Mouse (Mus musculus): ENCODE data around the gene Gm826. TPM values are rescaled to one million over a fixed set of nuclear protein-coding genes. Genes with fewer than 3 reads are reported as not detected.

Gene Gm826
- 1 to 10 TPM in 1 of 2 experiments, under 1 TPM in 1; 0.45 to 1.2 TPM for total RNA-seq (2021)
- long read RNA-seq, experiment 1, partial matches to known transcripts, result 0 of 1 reads
- long read RNA-seq, experiment 1, other reads (novel, unspliced or antisense), result 1 of 1 reads
- long read RNA-seq, experiment 2, result 0 reads

DNA sequence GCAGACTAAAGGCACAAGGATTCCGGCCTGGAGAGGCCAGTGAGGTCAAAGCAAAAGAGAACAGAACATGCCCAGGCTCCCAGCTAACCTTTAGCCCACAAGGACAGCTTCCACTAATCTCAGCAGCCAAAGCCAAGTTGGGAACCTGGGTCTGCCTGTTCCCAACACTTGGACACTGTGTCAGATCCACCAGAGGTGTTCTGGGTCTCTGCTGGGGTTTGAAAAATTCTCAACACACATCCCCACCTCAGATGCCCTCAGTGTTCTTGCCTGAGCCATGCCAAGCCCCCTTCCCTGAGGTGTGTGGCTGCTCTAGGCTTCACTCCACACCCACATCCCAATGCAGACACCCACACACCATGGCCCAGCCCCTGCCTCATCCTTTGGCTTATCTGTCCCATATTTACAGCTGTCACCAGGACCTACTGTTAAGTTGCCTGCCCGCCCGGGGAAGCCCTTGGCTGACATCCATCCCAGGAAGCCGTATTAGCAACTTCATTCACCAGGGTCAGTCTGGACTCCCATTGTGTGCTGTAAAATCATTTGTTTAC is at the start of gene Gm826:
TSS of gene Gm826 (minus strand) at position 52 of the 551 bp plus-strand sequence.
- DNase-seq, result no peak

DNA sequence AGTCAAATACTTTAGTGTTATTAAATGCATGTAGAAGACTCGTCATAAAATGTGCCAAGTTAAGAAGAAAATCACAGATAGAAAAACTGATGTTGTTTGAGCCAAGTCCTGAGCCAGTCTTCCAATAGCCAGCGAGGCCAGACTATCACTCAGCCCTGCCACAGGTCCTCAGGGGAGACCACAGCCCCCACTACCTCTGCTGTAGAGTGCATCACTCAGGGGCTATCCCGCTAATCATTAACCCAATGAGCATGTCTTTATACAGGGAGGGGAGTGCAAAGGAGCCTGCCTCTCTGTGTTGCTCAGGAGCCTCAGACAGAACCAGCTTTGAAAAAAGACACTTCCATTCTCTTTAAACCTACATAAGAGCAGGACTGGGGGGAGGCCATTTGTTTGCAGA is 49.5 kb upstream of the Gm826 start:
- DNase-seq, result no peak

DNA sequence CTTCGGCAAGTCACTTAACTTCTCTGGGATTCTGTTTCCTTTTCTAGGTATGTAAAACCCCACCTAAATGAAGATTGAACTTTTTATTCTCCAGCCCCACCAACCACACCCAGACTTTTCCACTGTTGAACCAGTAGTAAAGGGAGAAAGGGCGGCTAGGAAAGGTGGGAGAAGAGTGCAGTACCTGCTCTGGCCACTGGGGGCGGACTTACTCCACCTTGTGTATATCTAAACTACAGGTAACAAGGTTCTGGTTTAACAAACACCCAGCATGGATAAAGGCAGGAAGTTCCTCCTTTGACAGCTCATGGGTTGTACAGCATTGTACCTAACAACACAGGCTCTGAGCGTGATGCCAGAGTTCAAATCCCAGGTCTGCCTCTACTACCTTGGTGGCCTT is 44.3 kb upstream of the Gm826 start:
- peak; percentile 58 for DNase-seq

DNA sequence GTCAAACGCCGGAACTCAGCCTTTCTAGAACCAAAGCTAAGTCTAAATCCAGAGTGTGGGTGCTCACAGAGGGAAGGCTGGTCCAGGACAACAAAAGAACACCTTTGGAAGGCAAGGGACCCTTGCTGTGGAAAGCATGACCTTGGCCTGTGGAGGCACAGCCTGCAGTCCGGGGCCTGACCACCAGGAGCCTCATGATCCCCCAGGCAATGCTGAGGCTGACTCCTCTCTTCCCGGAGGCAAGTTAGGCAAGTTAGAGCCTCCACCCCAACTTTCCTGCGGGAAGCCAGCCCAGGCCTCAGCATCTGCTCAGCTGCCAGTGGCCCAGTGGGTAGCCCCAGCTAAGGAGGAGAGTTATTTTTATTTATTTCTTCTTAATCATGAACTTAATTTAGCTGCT is 42.3 kb upstream of the Gm826 start:
- no peak for DNase-seq

DNA sequence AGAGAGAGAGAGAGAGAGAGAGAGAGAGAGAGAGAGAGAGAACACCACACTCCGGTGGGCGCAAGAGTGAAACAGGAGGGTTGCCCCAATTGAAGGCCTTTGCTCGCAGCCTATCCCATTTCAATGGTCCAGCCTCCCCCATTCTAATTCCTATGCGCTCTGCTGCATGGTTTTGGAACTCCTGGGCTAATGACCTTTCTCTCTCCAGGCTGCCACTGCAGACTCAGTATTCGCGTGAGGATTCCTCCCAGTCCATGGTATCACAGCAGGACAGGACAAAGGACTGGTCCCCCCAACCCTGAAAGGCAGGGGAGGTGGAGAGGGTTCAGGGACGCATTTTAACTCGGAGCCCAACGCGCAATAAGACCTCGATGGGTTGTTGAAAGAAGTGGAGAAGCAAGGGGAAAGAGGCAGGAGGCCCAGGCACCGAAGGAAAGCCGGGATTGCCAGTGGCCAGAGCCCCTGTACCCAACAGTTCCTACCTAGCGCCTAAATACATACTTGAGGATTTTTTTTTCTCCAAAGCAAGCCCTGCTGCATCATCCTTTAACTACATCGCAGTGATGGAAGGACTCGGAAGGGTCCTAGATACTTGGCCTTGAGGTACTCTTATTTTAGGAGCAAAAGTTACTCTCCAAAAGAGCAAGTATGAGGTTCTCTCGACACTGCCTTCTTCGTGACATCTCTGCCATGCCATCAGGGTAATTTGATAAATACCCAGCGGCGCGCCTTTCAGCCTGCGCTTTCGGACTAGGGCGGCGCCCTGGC is 35.9 kb upstream of the Gm826 start:
- no peak for DNase-seq

DNA sequence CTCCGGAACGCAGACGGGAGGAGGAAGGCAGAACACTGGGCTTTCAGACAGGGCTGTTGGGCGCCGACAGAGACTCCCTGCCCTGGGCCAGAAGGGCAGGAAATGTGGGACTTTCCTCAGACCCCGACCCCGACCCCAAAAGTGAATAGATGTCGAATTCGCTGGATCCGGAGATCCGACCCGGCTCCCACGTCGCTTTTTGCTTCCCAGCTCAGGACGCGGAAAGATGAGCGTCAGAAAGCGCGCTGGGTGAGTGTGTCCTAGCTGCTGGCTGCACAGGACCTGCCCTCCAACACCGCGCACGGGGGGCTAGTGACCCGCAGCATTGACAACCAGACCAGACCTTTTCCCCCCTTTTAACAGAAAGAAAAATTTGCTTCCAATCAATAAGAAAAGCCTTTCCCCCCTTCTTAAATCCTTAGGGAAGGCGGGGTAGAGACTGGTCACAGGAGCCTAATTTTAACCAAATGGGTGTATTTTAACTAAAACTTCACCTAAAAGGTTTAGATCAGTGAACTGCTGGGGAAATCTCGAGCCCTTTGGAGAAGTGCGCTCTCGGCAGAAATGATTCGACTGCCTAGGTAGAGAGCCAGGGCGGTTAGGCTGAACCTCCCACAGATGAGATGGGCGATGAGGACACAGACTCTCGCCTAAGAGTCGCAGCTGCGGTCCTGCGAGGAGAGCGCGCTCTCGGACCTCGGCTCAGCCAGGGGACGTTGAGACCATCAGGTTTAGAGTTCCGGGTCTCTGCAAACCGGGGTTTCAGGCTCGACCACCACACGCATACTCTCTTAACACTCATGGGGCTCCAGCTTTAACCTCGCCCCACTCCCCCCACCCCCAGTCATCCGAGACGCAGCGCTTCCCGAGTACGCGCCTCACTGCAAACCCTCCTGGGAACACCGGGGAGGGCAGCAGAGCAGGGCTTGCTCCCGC is 34.7 kb upstream of the Gm826 start:
- DNase-seq, result peak; percentile 21

DNA sequence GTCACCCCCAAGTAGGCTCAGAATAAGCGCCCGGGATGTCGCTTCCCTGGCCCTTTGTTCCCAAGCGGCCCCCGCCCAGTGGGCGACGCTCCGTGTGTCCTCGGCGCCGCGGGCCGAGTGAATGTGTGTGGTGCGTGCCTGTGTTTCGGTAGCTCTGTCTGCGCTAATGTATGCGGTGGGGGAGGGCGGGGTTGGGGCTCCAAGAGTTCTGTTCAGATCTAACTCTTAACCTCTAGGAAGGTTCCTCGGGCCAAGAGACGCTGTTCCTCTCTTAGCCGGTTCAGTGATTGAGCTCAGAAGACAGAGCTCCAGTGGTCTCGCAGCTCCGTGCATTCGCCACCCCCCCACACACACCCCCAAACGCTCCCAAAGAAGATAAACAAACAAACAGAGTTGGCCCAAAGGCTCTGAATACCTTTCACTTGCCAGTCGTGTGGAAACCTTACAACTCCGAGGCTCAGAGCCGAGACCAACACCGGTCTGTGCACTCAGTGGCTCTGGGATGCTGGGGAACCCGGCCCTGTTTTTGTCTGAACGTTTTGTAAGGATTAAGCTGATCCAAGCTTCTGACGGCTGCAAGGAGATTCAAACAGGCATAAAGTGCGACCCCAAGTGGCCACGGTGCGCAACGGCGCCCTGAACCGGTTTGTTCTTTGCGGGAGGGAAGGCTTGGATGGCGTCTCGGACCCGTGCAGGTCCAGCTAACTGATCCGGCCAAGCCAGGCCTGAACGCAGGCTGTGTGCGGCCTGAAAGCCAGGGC is 33.7 kb upstream of the Gm826 start:
- DNase-seq, result peak; percentile 92

DNA sequence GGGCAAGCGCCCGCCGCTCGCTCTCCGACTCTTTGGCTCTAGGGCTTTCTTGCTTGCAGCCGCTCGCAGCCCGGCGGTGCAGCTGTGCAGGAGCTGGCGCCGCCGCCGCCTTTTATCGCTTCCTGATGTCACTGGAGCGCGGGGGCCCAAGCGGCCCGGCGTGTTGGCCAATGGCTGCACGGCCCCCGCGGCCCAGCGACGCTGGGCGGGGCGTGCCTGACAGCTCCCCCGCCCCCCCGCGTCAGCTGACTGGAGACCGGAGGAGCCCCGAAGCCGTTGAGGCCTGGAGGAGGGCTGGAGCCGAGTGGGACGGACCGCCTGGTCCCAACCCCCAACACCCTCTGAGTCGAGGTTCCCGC is 33.0 kb upstream of the Gm826 start, which contains the start of gene Mafb:
TSS of gene Mafb (minus strand) at position 86 of the 359 bp plus-strand sequence.
- DNase-seq, result peak; percentile 96

DNA sequence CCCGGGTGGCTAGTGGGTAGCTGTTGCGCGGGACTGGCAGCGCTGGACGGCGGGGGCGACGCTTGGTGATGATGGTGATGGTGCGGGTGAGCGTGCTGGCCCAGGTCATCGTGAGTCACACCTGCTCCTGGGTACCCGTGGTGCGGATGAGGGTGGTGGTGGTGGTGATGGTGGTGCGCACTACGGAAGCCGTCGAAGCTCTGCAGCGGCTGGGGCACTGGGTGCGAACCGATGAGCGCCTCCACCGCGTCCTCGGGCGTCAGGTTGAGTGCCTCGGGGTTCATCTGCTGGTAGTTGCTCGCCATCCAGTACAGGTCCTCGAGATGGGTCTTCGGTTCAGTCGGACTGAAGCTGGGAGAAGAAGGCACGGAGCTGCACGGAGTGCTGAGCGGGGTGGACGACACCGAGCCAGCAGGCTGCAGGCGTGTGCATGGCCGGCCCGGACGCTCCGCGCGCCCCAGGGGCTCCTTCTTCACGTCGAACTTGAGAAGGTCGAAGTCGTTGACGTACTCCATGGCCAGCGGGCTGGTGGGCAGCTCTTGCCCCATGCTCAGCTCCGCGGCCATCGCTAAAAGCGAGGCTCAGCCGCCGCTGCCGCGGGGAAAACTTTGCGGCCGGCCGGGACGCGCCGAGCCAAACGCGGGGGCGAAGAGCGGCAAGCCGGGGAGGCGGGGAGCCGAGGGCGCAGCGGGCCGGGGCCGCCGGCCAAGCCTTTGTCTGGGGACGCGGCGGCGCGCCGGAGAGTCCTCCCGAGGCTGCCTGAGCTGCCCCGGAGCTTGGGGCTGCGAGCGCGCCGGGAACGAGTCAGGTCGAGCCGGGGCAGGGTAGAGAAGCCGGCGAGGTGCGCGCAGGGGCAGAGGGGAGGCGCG is 32.4 kb upstream of the Gm826 start:
- DNase-seq, result peak; percentile 46

DNA sequence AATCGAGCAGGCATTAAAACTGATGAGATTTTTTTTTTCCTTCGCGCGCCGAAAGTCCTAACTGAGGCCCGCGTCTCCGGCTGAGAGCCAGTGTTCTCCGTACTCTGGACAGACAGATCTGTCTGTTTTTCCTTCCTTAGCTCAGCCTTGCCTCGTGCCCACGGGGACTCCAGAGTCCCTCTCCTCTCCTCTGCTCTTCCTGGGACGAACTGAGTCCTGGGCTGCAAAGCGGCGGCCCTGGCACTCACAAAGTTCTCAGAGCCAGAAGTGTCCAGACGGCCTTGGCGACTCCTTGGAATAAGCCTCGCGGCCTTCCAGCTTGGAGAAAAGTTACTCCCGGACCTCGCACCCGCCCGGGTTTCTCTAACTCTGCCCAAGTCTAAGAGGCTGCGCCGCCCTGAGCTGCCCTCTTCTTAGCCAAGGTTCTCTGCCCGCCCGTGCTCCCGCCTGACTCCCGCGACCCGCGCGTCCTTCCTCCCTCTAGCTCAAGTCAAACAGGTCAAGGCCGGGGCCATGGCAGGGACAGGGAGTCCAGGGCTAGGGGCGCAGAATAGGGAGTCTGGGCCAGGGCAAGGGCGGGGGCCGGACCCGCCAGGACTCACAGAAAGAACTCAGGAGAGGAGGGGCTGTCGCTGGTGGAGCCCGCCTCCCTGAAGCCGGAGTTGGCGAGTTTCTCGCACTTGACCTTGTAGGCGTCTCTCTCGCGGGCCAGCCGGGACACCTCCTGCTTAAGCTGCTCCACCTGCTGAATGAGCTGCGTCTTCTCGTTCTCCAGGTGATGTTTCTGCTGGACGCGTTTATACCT is 31.3 kb upstream of the Gm826 start:
- peak; percentile 57 for DNase-seq

DNA sequence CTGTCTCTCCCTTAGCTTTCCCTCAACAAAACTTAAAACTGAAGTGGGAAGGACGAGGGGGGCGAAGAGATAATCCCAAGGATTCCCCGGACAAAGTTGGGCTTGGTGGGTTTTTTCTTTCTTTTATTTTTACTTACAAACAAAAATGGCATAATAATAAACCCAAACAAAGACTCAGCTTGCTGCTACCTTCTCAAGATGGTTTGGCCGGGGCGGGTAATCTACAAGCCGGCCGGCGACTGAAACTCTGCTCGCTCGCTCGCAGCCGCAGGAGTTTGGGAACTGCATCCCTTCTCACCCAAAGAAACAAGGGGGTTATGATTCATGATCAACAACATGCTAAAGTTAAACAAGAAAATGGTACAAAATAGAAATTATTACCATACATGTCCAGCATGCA is 30.7 kb upstream of the Gm826 start:
- no peak for DNase-seq

DNA sequence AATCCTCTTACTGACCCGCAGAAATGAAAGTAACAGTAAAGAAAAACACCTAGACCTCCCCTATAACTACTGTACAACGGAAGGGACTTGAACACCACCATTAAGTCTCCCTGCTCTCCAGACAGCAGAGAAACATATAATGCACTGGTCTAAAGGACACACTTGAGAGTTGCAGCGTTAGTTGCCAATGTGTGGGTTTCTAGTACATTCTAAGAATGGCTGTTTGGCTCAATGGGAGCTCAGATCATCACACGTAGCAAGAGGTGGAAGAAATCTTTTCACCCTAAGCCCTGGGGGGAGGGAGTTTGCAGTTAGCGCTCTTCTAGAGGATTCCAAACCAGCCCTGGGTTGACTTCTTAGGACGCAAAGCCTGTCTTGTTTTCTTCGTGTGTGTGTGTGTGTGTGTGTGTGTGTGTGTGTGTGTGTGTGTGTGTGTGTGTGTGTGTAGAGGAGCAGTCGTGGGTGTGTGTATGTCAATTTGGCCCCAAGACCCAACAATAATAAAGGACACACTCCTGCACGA is 30.2 kb upstream of the Gm826 start:
- DNase-seq, result no peak

DNA sequence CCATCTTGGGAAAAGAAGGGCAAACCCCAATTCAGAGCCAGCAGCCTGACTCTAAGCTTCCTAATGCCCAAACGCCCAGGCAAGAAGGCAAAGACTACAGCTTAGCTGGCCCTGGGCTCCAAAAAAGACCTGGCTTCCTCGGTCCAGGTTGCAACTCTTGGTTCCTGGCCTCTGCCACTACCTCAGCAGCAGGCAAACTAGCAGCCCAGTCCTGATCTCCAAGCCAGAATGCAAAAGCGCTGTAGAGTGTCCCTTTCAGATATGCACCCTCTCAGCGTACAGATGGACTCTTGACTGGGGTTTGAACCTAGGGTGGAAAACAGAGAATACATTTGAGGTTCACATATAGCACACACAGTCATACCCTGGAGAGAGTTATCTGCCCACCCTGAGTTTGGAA is 29.2 kb upstream of the Gm826 start:
- DNase-seq, result no peak

DNA sequence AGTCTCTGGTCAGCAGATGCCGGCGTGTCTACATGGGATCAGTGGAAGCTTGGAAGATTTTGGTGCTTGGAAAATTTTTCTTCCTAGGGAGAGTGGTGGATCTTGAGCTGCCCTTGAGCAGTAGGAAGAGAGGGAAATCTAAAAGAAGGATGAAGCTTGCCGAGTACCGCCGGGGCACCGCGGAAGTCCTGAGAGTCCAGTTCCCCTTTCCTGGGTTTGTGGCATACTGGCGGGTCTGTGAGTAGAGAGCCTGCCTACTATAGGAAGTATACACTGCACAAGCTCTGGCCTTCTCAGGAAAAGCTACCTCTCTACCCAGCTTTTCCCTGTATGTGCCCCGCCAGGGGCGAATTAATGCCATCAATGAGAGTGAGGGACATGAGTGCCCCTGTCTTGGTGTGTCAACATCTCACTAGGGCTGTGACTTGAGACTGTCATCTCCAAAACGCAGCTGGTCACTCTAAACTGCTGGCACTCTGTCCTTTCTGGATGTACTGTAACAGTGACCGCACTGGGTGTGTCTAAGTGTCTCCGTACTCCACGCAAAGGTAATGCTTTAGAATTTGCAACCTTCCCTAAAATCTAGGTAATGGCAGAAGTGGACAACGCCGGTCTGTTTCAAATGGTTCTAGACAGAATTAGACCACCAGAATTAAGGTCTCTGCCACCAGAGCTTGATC is 27.6 kb upstream of the Gm826 start:
- no peak for DNase-seq

DNA sequence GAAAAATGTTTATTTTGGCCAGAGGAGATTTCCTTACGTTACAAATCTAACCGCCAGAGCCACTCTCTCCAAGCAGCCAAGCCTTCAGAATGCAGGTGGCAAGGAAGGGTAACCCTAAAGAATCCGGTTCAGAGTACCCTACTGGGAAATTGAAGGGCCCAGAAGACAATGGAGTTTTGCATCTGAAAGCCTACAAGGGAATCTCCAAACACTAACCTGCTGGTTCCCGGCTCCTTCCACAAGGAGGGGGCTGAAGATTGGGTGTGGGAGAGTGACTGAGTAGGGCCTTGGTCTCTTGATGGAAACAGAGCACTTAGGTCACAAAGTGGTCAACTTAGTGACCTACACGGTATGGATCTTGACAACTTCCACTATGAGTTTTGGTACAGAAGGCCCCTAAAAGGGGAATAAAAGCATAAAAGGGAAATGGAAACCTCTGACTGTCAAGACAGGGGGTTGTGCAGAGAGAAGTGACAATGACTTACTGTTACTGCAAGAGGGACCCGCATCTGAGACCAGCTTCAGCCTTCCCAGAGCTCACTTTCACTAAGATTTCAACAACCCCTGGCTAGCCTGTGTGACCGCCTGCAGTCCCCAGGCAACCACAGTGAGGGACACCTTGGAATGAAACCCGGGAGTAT is 26.4 kb upstream of the Gm826 start:
- no peak for DNase-seq

DNA sequence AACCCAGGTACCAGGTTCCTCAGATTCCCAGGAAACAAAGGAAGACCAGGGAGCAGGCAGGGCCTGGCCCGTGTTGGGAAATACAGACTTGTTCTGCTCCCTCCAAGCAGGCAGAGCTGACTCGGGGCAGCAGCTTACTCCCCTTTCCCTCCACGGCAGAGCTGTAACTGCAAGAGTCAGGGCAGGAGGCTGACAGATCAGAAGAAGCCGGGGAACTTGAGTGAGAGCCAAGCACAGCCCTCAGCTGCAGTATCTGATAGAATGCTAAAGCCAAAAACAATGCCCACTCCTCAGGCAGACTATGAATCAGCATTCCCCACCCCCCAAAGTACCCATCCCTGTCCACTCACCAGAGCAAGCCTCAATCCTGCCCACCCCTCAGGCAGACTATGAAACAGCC is 24.9 kb upstream of the Gm826 start:
- no peak for DNase-seq

DNA sequence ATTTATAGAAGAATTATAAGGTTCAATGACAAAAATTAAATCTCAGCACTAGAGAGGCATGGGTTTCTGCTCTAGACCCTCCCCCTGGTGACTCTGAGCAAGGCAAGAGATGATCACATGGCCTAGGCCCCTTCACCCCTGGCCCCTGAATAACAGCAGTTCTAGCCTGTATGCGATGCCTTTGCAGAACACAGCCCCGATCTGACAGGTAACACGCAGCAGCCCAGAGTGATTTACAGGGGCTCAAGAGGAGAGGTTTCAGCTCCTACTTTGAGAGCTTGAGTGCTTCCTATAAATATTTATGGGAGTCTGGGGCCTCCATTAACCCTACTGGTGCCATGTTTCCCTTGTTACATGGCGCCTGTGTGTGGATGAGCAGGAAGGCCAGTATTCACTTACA is 23.5 kb upstream of the Gm826 start:
- no peak for DNase-seq

DNA sequence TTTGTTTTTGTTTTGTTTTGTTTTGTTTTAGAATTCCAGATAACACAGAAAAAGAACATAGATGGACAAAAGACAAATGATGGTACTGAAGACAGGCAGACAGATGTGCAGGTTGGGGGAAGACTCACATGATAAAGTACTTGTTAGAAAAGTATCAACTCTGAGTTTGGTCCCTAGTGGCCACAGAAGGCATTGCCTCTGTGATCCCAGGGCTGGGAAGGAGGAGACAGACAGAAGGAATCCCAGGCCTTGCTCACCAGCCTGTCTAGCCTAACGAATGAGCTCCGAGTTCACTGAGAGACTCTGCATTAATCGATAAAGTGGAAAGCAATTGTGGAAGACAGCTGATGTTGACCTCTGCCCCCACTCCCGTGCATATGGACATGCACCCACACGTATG is 22.2 kb upstream of the Gm826 start:
- no peak for DNase-seq

DNA sequence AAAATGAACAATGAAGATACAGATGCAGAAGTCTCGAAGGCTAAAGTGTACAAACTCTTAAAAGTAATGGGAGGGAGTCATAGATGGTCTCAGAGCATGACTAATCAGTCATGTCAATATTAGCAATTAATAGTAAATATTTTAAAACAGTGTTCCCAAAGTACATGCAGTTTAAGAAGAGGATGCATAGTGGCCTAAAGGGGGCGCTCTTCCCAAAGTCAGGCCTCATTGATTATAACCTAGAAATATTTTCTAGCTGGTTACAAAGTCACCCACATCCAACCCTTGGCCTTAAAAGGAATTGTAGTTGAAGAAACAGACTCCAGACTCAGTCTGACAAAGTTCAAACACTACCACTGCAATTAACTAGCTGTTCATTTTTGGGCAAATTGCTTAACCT is 20.4 kb upstream of the Gm826 start:
- DNase-seq, result no peak
